Mouse (Mus musculus) erythroblast, adult 5-6 weeks (primary cell): Measurements from ENCODE around the gene Dpf3. TPM values are rescaled to one million over a fixed set of nuclear protein-coding genes. Genes with fewer than 3 reads are reported as not detected.

Experiments
- ATAC-seq: replicated peaks from 2 replicates; pipeline ENCODE4 v1.8.0; 2016; ENCODE audit warnings: moderate number of reproducible peaks, mild to moderate bottlenecking, moderate TSS enrichment, inconsistent platforms; ENCODE audit not compliant: poor library complexity, low FRiP score, severe bottlenecking
- total RNA-seq, 2 experiments: library from RNA; stranded (forward) in 1 of 2; stranded (reverse) in 1 of 2; fragments of 150-400 nt in 1 of 2; fragments of 200-764, 138-1000 nt in 1 of 2; gene quantifications; 2 replicates each; pipeline versions ENCODE4 v1.2.3 to v1.2.4; 2015 to 2017; ENCODE audit warnings: low replicate concordance in 2 of 2

The Dpf3 gene
- total RNA-seq, 2 experiments from 2014 or later = 29.2 to 138 TPM

- ATAC-seq = no peak
These were observed 239.8 kb downstream of the Dpf3 start for GRCm38 (mm10) chr12:83247669-83248068.

- ATAC-seq = no peak
These were observed 246.5 kb downstream of the Dpf3 start for GRCm38 (mm10) chr12:83241022-83241421.

GRCm38 (mm10) chr12:83240571-83240970, 246.9 kb downstream of the Dpf3 start:
- ATAC-seq = no peak

GRCm38 (mm10) chr12:83235781-83236180, 251.7 kb downstream of the Dpf3 start:
- no peak for ATAC-seq

GRCm38 (mm10) chr12:83234981-83235380, 252.5 kb downstream of the Dpf3 start:
- ATAC-seq = no peak

- no peak for ATAC-seq
These were observed 253.9 kb downstream of the Dpf3 start for GRCm38 (mm10) chr12:83233651-83234050.

GRCm38 (mm10) chr12:83232916-83233315, 254.6 kb downstream of the Dpf3 start:
- ATAC-seq = no peak

- ATAC-seq = no peak
These were observed 256.3 kb downstream of the Dpf3 start for GRCm38 (mm10) chr12:83231258-83231657.

- ATAC-seq = no peak
These were observed 257.8 kb downstream of the Dpf3 start for GRCm38 (mm10) chr12:83229683-83230082.

- no peak for ATAC-seq
These were observed 260.5 kb downstream of the Dpf3 start for GRCm38 (mm10) chr12:83227014-83227413.

GRCm38 (mm10) chr12:83220964-83221363, 266.6 kb downstream of the Dpf3 start:
- ATAC-seq = no peak

GRCm38 (mm10) chr12:83213879-83214341, 273.6 kb downstream of the Dpf3 start:
- ATAC-seq = no peak

GRCm38 (mm10) chr12:83211976-83212375, 275.5 kb downstream of the Dpf3 start:
- no peak for ATAC-seq

- ATAC-seq = no peak
These were observed 276.2 kb downstream of the Dpf3 start for GRCm38 (mm10) chr12:83211146-83211822.

- no peak for ATAC-seq
These were observed 276.8 kb downstream of the Dpf3 start for GRCm38 (mm10) chr12:83210735-83211134.

- ATAC-seq = no peak
These were observed 277.2 kb downstream of the Dpf3 start for GRCm38 (mm10) chr12:83210294-83210693.

- no peak for ATAC-seq
These were observed 278.1 kb downstream of the Dpf3 start for GRCm38 (mm10) chr12:83209461-83209860.

- ATAC-seq = no peak
These were observed 278.7 kb downstream of the Dpf3 start for GRCm38 (mm10) chr12:83208841-83209240.

- no peak for ATAC-seq
These were observed 279.5 kb downstream of the Dpf3 start for GRCm38 (mm10) chr12:83208011-83208410.

GRCm38 (mm10) chr12:83207481-83207880, 280.0 kb downstream of the Dpf3 start:
- ATAC-seq = no peak

GRCm38 (mm10) chr12:83206866-83207265, 280.6 kb downstream of the Dpf3 start:
- ATAC-seq = no peak

- ATAC-seq = no peak
These were observed 283.2 kb downstream of the Dpf3 start for GRCm38 (mm10) chr12:83204361-83204760.
